Mouse (Mus musculus): ENCODE measurements around the gene Fam174b.

Fam174b gene

DNA sequence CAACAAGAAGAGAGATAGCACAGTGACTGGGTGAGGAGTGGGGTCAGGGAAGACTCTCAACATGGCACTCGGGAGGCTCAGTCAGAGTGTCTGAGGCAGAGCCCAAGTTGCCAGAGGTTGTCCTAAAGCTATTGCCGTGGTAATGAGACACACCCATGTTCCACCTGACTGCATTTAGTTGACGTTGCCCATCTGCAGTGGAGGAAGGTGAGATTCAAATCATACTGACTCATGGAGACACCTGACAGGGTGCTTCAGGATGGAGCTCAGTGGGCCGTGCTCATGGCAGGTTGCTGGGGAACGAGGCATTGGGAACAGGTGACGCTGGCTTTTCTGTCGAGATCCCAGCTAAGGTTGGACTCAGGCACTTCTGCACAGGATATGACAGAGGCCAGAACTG, 9.9 kb downstream of the Fam174b start:
- DNase-seq = no peak

DNA sequence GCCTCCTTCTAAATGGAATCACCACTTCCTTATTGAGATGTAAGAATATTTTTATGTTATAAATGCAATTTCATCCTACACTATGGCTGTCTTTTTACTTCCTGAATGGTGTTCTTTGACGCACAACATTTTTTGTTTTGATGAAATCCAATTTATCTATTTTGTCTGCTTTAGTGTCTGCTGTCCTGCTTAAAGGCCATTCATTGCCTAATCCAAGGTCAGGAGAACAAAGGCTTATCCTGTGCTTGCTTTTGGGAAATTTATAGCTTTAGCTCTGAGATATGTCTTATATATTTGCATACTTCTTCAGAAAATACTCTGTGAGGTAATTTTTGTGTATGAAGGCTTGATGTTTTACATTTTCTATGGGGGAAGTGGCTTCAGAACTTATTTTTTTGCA, 13.5 kb downstream of the Fam174b start:
- DNase-seq = no peak

DNA sequence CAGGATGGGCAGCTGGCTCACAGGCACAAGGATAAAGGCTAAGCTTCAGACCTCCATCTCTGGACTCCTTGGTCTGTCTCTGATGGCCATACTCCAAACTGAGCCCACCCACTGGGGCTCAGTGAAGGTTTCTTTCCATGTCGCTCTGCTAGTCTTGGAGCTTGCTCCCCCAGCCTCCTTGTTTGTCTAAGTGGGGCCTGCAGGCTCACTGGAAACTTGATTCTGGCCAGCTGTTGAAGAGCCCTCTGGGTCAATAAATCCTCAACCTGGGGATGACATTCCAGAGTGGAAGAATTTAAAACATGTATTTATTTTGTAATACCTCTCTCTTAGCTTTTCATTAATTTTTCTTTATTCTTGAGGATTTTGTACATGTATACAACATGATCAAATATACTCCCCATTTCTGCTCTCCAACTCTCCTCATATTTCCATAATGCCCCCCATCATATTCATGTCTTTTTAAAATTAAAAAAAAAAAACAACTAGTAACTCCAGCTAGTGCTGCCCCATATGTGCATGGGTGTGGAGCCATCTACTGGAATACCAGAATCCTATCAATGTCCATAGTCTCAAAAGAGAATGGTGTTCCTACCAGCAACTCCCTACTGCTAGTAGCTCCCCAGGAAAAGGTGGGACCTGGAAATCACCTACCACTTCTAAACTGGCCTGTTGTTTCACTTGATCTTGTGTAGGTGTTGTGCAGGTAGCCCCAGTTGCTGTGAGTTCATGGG, 15.4 kb downstream of the Fam174b start:
- no peak for DNase-seq

DNA sequence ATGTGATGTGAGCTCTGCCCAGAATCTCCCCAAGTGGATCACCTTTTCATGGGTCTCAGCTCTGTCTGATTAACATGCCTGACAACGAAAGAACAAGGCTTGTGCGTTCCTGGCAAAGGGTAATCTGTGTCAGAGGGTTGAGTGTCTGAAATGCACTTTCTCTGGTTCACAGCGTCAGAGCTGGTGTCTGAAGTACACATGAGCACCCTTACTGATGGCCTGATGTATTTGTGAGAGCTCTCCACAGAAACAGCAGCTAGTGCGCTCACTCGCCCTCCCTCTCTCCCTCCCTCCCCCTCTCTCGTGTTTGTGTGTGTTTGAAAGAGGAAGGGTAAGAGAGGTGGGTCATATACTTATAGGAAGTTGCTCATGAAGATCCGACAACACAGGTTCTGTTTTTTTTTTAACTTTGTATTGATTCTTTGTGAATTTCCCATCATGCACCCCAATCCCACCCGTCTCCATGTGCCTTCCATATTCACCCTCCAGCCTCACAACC, 21.6 kb downstream of the Fam174b start:
- no peak for DNase-seq

DNA sequence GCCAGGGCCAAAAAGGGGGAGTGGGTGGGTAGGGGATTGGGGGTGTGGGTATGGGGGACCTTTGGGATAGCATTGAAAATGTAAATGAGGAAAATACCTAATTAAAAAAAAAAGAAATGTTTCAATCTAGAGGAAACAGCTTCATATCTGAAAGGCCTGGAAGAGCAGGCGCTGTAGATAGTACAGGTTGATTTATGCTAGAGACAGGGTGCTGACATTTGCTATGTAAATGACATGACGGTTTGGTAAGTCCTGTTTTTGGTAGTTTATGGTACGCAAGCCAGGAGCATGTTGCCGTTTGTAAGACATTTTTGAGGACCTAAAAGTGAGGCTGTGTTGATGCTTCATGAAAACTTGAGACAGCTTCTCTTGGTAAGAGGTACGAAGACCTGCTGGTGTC, 24.6 kb downstream of the Fam174b start:
- DNase-seq = no peak

DNA sequence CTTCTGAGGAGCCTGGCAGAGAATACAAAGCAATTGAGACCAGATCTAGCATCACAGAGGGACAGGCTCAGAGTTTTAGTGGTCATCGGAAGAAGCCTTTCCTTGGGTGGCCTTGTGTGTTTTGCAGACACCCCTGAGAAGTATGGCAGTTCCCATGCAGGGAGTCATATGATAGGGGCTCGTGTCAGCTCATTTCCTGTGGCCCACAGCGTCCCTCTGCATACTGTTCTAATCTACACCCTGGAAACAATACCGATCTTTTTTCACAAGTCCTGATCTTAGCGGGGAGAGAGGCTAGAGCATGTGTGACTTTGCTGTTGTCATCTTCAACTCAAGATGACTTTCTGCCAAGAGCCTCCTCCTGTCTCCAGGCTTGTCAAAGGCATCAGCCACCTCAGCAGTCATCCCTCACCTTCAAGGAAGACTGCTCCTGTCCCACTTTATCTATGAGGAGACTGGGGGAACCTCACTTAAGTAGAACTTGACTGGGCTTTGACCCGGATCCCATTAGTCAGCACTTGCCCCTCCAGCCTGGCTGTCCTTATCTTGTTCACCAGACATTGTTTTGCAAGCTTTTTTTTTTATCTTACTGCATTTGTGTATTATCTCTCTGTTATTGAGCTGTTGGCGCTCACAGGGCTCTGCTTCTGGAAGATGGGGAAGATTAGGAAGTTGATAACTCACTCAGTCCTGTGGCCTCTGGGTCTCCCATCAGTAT, 25.2 kb downstream of the Fam174b start:
- no peak for DNase-seq

DNA sequence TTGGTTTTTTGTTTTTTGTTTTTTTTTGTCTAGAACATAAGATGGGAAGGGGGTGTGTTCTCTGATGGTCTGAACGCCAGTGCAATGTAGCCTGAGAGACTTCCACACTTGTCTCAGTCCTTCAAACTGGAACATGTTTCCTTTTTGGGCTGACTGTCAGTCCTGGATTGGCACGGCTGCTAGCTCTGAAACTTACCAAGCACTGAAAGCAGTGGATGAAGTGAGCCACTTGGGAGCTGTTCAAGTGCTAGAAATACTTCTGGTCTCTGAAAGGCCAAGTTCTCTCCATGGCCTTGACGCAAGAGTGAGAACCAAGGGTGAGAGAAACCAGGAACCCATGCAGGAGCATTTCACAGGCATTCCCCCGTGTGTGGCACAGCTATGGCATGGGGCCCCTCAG, 29.1 kb downstream of the Fam174b start:
- no peak for DNase-seq

DNA sequence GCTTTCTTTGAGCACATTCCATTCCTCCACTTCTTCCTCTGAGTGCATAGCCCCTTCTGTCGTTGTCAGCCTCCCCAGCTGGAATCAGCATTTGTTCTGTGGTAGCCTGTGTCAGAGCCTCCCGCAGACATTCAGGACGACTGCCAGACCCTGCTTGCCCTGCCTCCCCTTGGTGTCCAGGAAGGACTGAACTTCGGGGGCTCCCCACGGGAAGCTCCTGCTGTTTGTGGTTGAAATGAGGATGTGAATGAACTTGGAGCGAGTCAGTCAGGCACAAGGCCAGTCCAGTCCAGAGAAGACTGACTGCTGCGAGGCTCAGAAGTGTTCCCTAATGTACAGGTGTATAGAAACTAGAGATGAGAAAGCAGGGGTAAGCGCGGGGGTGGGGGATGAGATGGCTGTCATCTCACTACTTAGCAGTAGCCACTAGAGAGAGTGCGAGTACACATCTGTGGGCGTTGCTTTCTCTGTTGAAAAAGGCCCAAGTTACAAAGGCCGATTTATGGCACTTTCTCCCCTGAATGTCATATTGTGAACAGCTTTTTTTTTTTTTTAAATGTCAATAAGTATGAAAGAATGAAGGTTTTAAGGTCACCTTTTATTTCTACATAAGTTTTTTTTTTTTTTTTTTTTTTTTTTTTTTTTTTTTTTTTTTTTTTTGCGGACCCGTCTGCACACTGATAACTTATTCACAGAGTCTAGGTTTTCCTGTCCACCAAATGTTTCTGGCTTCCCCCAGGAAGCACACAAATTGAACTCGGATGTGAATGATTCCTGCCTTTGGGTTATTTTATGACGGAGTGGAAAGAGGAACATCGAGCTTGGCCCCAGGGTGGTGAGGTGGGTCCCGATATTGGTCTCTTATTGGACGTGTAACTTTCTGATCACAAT, 31.5 kb downstream of the Fam174b start:
- no peak for DNase-seq

DNA sequence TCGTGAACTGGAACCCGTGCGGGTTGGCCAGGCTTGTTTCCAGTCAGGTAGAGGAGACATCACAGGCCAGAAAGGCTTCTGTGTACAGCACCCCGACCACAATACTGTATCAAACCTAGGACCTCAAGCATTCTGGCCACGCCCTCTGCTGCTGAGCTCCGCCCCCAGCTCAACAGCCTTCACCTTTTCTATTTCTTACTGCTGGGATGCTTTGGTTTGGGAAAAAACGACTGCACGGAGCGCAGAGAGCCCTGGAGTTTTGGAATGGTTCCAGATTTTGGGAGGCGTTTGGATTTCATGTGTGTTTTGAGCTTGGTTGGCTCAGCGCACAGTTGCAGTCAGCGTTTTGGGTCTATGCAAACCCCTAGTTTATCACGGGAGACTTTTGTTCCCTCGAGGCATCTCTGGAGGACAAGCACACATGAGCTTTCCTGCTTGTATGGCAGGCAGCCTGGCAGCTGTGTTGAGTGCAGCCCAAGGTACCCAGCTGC, 32.2 kb downstream of the Fam174b start:
- DNase-seq = no peak

DNA sequence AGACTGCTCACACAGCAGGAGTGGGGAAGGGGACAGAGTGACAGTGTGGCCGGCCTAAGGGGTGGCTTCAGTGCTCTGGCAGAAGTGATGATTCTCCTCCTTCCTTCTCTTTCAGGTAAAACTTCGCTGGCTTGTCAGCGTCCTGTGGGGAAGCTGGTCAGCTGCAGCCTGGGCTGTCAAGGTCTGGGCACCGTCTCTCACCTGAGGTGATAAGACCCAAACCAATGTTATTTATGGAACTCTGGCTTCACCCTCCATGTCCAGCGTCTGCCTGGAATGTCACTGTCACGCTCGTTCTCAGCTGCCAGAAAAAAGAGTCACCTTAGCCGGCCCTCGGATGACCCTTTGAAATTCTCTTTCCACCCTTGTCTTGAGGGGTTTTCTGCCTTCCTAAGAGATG, 34.7 kb downstream of the Fam174b start:
- no peak for DNase-seq

DNA sequence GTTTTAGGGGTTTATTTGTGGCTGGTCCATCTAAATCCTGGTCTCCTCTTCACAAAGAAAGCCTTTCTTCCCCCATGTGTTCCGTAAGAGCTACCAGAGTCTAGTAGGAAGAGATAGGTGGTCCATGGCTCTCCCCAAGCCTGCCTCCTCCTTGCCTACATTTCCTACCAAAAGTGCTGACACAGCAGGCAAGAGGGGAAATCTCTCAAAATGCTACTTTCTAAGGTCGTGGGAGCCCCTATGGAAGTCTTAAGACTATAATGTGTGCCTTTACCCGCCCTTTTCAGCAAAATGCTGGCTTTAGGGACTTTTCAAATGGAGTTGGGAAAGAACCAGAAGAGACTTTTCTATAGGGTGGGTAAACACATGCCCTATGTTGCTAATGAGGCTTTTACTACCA, 37.7 kb downstream of the Fam174b start:
- DNase-seq = no peak

DNA sequence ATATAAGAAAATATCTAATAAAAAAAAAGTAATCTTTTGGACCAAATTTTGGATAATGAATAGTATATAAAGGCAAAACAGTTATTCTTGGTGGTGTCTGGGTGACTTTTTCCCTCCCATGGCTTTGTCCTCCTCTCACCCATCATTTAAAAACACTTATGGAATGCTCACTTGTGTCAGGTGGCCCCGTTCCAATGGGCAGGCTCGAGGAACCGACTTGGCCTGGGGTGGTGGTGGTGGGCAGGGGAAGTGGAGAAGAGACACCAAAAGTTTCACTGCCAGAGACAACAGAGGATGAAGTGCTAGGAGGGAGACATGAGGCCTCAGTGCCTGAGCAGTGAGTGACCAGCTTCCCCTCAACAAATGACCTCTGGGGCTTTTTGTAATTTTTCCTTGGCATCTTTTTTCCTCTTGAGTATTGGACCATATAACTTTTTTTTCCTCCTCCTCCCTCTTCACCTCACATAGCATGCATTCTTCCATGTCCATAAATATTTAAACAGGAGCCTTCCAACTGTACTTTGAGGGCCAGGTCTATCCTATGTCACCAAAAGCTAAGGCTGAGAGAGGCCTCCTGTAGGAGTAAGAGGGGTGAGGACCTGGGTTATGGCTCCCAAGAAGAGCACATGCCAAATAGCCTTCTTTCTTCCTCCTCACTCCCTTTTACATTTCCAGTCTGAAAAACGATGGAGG, 44.8 kb downstream of the Fam174b start:
- DNase-seq = no peak

DNA sequence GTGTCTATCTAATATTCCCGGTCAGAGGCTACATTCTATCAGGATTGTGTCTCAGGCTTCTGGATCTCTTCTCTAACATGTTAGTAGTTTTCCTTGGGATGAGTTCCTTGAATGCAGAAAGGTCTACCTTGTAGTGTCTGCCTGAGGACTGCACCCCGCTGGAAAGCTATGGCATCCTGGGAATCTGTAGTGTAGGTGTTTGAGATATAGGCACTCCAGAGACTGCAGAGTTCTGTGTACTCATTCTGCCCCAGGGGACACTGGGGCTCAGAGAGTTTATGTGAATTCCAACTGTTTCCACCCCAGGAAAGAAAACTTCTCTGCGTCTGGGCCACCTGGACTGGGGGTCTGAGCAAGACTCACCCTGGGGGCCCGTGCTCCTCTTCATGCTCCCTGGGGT, 45.7 kb downstream of the Fam174b start:
- no peak for DNase-seq

DNA sequence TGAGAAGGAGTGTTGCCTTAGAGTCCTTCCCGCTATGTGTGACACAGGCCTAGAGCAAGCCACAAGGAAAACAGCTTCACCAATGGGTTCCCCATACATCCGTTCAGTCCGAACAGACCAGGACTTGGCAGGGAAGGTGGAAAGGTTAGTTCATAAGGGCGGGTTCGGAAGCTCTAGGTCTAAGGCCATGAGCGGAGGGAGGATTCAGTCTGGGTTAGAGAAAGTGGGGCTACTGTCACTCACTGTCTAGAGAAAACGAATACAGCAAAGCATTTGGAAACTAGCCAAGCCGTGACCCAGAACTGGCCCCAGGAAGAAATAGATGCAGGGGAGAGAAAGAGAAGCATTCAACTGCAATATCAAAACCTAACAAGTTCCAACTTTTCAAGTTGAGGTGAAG, 47.4 kb downstream of the Fam174b start:
- DNase-seq = no peak

DNA sequence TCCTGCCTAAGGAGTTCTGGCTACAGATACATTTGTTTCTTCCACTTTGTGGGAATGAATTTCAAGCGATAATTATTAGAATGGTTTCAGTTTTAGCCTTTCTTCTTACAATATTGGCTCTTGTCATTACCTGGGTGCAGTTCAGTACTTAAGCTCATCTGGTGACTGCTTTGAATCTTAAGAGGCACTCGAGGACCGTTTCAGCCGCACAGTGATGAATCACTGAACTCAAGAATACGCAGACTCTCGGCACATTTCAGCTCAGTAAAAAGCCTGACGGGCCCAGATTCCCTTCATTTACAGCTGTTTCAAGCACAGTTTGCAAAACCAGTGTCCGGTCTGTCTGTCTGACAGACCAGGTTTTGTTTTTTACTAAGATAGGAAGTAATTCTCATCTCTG, 51.0 kb downstream of the Fam174b start:
- no peak for DNase-seq

DNA sequence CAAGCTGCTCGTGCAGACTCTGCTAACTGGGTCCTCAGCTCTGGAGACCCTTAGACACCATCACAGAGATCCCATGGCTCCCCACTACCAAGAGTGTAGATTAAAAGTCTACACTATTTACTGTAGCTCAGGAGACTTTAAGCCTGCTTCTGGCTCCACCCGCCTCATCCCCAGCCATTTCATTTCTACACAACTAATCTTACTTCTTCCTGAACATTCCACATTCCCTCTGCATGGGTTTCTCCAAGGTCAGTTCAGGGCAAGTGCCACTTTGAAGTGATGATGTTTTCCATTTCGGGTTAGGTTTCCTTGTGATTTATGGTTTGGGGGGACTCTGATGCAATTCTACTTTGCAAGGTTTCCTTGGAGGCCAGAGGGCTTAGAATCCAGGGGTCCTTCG, 52.1 kb downstream of the Fam174b start:
- DNase-seq = no peak

DNA sequence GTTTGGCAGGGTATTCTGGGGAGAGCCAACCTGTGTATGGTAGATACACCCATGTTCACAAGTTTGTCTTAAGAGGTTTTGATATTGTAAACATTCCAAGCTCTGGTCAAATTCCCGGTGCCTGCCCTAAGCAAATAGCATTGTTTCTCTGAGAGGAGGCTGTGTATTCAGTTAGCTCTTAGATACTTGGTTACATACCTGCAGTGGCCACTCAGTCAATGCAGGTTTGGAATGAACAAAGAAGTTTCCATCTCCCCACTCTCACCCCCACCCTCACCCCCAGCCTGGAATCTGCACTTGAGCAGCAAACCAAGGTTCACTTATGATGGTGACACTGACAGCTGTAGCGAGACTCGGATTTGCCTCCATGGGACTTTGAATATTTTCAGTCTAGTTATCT, 52.5 kb downstream of the Fam174b start:
- DNase-seq = no peak

DNA sequence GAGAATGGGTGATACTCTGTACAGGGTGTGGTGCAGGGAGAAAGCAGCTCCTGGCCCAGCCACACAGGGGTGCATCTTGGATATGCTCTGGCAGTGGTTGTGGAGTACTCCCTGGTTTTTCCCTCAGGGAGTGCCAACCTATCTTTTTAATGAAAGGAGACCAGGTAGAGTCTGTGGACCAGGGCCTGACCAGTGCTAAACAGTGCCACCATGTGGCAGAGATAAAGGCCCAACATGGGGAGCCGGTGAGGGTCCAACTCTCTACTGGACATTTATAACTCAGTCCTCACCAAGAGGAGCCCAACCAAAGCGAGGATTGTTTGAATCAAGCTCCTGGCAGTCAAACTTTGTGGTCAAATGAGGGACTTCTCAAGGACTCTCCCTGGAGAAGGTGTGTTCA, 69.2 kb downstream of the Fam174b start:
- DNase-seq = no peak

DNA sequence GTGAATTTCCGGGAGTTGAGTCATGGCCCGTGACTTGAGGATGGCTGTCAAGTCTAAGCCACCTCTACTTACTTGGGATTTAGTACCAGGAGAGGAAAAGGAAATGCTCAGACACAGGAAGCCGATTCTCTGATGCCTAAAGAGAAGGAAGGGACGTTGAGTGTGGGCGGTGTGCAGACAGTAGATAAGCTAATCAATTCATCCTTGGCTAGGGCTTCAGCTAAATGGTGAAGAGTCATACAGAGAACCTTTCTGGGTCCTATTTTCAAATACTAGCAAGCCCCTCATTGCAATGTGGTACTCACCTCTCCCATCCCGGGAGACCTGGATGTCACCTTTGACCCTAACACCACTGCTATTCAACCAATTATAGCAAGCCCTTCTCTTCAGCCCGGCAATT, 71.3 kb downstream of the Fam174b start:
- no peak for DNase-seq

DNA sequence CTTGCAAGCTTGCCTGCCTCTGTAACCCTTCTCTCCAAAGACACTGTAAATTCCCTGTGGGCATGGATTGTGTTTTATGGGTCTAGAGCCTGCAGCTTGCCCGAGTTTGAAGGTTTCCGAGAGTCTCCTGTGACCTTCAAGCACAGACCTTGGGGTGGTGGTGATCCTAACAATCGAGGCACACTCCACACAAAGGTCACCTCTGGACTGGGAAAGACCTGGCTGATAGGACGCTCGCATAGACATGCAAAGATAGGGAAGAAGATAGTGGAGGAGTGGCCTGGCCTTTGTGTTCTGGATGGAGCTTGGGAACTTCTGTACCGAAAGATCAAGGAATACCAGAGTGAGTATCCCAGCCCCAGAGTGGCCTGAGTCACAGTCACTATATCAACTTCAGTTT, 72.1 kb downstream of the Fam174b start:
- no peak for DNase-seq

DNA sequence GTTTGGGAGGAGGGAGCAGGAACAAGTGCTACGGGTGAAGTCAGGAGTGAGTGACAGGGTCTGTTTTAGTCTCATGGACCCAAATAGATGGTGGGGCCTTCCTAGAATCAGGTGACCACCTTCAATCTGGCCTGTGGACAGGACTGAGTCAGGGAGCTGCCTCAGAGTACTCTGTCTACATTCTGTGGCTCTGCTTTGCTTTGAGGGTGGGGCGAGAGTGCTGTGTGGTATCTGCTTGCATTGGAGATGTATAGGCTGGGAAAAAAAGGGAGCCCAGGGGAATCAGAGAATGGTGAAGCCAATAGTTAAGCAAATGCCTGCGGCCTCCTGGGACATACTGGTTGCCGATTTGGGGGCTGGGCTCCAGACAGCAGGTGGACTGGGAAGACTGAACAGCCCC, 73.8 kb downstream of the Fam174b start:
- no peak for DNase-seq

DNA sequence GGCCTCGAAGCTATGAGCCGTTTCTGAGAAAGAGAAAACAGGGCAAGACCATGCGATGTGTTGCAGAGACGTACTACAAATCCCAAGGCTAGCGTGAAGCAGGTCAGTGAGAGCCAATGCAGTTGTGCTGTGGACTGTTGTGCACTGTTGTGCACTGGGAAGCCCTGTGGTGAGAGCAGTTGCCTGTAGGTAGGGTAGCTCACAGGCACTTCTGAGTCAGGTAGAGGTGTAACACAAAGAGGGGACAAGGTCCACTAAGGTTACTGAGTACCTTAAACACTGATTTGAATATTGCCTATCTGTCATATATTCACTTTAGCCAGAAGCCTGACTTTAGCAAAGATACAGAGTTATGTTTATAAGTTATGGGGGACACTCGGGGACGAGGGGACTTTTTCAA, 74.4 kb downstream of the Fam174b start:
- DNase-seq = no peak
